Mouse (Mus musculus) G1E (cell line): ENCODE results near the gene Nckap5. TPM values are rescaled to one million over a fixed set of nuclear protein-coding genes. Genes with fewer than 3 reads are reported as not detected.
A peak's percentile ranks its signal among the peaks of the same experiment; 100 is the strongest.

ENCODE experiments used
- ATAC-seq: 2 replicates; pipeline ENCODE4 v1.8.0; 2016; ENCODE audit warnings: mild to moderate bottlenecking; ENCODE audit not compliant: insufficient number of reproducible peaks, poor library complexity, low FRiP score, severe bottlenecking; ENCODE audit errors: extremely low read depth
- DNase-seq: peaks from one replicate; pipeline ENCODE4 v3.0.0; 2012; ENCODE audit warnings: low spot score
- H3K27me3 ChIP-seq: 2 replicates; pipeline ENCODE4 v1.6.1; 2012; ENCODE audit warnings: mild to moderate bottlenecking, low read length, inconsistent platforms; ENCODE audit not compliant: insufficient read depth
- H3K36me3 ChIP-seq: replicated peaks from 2 replicates; pipeline ENCODE3; 2012; ENCODE audit warnings: mild to moderate bottlenecking, inconsistent platforms
- H3K4me1 ChIP-seq: 2 replicates; pipeline ENCODE4 v1.6.1; 2012; ENCODE audit warnings: low read depth, low read length, inconsistent platforms, mixed read lengths; ENCODE audit not compliant: insufficient read depth
- H3K4me3 ChIP-seq: 2 replicates; pipeline ENCODE4 v1.5.1; 2012; ENCODE audit warnings: low read depth, mild to moderate bottlenecking, inconsistent platforms, low read length, moderate library complexity, mixed read lengths
- H3K9me3 ChIP-seq: replicated peaks from 2 replicates; pipeline ENCODE4 v1.6.1; 2012; ENCODE audit warnings: inconsistent platforms
- CTCF ChIP-seq: IDR thresholded peaks from 2 replicates; pipeline ENCODE4 v1.5.1; 2012; ENCODE audit warnings: low read depth, low read length, inconsistent platforms, mixed read lengths
- GATA1 ChIP-seq: IDR thresholded peaks from 2 replicates; pipeline ENCODE4 v1.6.1; 2012; ENCODE audit warnings: borderline replicate concordance, low read length, inconsistent platforms, mixed read lengths
- GATA2 ChIP-seq: IDR thresholded peaks from 2 replicates; pipeline ENCODE4 v1.6.1; 2012; ENCODE audit warnings: low read depth, low read length, inconsistent platforms, borderline replicate concordance
- POLR2AphosphoS5 ChIP-seq: IDR thresholded peaks from 2 replicates; pipeline ENCODE4 v1.6.1; 2012; ENCODE audit warnings: low read depth, low read length, inconsistent platforms; ENCODE audit not compliant: insufficient replicate concordance
- TAL1 ChIP-seq: conservative IDR thresholded peaks from 2 replicates; pipeline ENCODE4 v1.6.1; 2012; ENCODE audit warnings: low read depth, low read length, inconsistent platforms, mixed read lengths
- polyA plus RNA-seq: library from polyadenylated mRNA; stranded (reverse); fragments of >175 nt; gene quantifications from 2 replicates; pipeline ENCODE4 v1.2.3, GENCODE M21; 2012
- total RNA-seq, 2 experiments: library from RNA; stranded (forward) in 1 of 2; stranded (reverse) in 1 of 2; fragments of 200-1000 nt in 1 of 2; fragments of >200 nt in 1 of 2; fragmentation: Nextera tagmentation in 1 of 2; gene quantifications; 2 replicates each; pipeline ENCODE4 v1.2.3; 2014 to 2017

Gene Nckap5
- total and polyA plus RNA-seq, 3 experiments, result 0.15 to 0.44 TPM; not detected in 1

- ATAC-seq (no peak), DNase-seq (no peak)
- peaks cover 8% of the 10 kb centered on the region for H3K9me3 ChIP-seq
- TF ChIP-seq POLR2AphosphoS5, result no peak
- no peak for TF ChIP-seq GATA1
- TF ChIP-seq TAL1, result no peak
- TF ChIP-seq CTCF, result no peak
- TF ChIP-seq GATA2, result no peak
- no peaks in the 10 kb centered on the region for H3K27me3 ChIP-seq
- no peak overlapping the region for H3K4me3 ChIP-seq
- no peaks in the 10 kb centered on the region for H3K36me3 ChIP-seq
- peaks cover 23% of the 10 kb centered on the region for H3K4me1 ChIP-seq
These were observed 509.9 kb downstream of the Nckap5 start for GRCm38 (mm10) chr1:126320696-126321095.

GRCm38 (mm10) chr1:126317874-126318607 is 512.6 kb downstream of the Nckap5 start:
- ATAC-seq (peak; percentile 87), DNase-seq (peak; percentile 40)
- peak; percentile 90 for TF ChIP-seq TAL1
- no peak for TF ChIP-seq POLR2AphosphoS5
- TF ChIP-seq CTCF, result no peak
- no peak for TF ChIP-seq GATA1
- no peak for TF ChIP-seq GATA2
- Histone ChIP-seq H3K36me3 (no peaks in the 10 kb centered on the region), H3K27me3 (no peaks in the 10 kb centered on the region), H3K4me1 (peaks cover 30% of the 10 kb centered on the region), H3K9me3 (peaks cover 18% of the 10 kb centered on the region), H3K4me3 (peak overlapping the region; percentile 47; the same call in 1 of the 2 replicates)

GRCm38 (mm10) chr1:126317345-126317744 is 513.3 kb downstream of the Nckap5 start:
- DNase-seq (no peak), ATAC-seq (no peak)
- Histone ChIP-seq H3K4me1 (peaks cover 30% of the 10 kb centered on the region), H3K27me3 (no peaks in the 10 kb centered on the region), H3K9me3 (peaks cover 12% of the 10 kb centered on the region), H3K4me3 (no peak overlapping the region; the same call in 1 of the 2 replicates), H3K36me3 (no peaks in the 10 kb centered on the region)
- no peak for TF ChIP-seq CTCF

- DNase-seq, result no peak
- no peak for TF ChIP-seq POLR2AphosphoS5
- no peak for TF ChIP-seq TAL1
- no peak for TF ChIP-seq GATA2
- no peak for TF ChIP-seq CTCF
- no peak for TF ChIP-seq GATA1
- no peaks in the 10 kb centered on the region for H3K27me3 ChIP-seq
- no peak overlapping the region for H3K4me3 ChIP-seq
- peaks cover 30% of the 10 kb centered on the region for H3K4me1 ChIP-seq
- ATAC-seq, result no peak
- H3K9me3 ChIP-seq, result peaks cover 12% of the 10 kb centered on the region
- no peaks in the 10 kb centered on the region for H3K36me3 ChIP-seq
These were observed 513.7 kb downstream of the Nckap5 start for GRCm38 (mm10) chr1:126316866-126317265.

- Histone ChIP-seq H3K27me3 (no peaks in the 10 kb centered on the region), H3K4me1 (peaks cover 8% of the 10 kb centered on the region), H3K36me3 (no peaks in the 10 kb centered on the region), H3K9me3 (peaks cover 19% of the 10 kb centered on the region), H3K4me3 (no peak overlapping the region)
- ATAC-seq (no peak), DNase-seq (no peak)
- TF ChIP-seq TAL1, result no peak
- TF ChIP-seq POLR2AphosphoS5, result no peak
- TF ChIP-seq GATA2, result no peak
- TF ChIP-seq GATA1, result no peak
- no peak for TF ChIP-seq CTCF
These were observed 529.5 kb downstream of the Nckap5 start for GRCm38 (mm10) chr1:126301129-126301528.

GRCm38 (mm10) chr1:126264931-126265330 is 565.7 kb downstream of the Nckap5 start:
- H3K4me1 ChIP-seq, result peaks cover 2% of the 10 kb centered on the region; the same call in 1 of the 2 replicates
- no peak overlapping the region for H3K4me3 ChIP-seq
- H3K36me3 ChIP-seq, result no peaks in the 10 kb centered on the region
- H3K27me3 ChIP-seq, result no peaks in the 10 kb centered on the region
- no peak for ATAC-seq
- TF ChIP-seq CTCF, result no peak
- TF ChIP-seq TAL1, result no peak
- TF ChIP-seq POLR2AphosphoS5, result no peak
- TF ChIP-seq GATA2, result no peak
- TF ChIP-seq GATA1, result no peak
- peaks cover 18% of the 10 kb centered on the region for H3K9me3 ChIP-seq
- DNase-seq, result no peak

- ATAC-seq (no peak), DNase-seq (no peak)
- Histone ChIP-seq H3K4me3 (no peak overlapping the region), H3K4me1 (no peaks in the 10 kb centered on the region), H3K27me3 (no peaks in the 10 kb centered on the region), H3K36me3 (no peaks in the 10 kb centered on the region), H3K9me3 (peaks cover 14% of the 10 kb centered on the region)
- TF ChIP-seq GATA2, result no peak
These were observed 576.2 kb downstream of the Nckap5 start for GRCm38 (mm10) chr1:126254364-126254763.
